Mouse (Mus musculus) inflammation-experienced regulatory T-cells, adult 6 months (primary cell): ENCODE measurements around the gene Samd5. TPM values are rescaled to one million over a fixed set of nuclear protein-coding genes. Genes with fewer than 3 reads are reported as not detected.

Experiments used
- ATAC-seq: one replicate; pipeline ENCODE4 v1.8.0; 2017
- polyA plus RNA-seq, 3 experiments: library from polyadenylated mRNA; unstranded; fragments of 100-300 nt; shearing (Covaris generic); gene quantifications; one replicate each; pipeline ENCODE4 v1.2.1; 2017

Gene Samd5
- polyA plus RNA-seq, result not detected

DNA sequence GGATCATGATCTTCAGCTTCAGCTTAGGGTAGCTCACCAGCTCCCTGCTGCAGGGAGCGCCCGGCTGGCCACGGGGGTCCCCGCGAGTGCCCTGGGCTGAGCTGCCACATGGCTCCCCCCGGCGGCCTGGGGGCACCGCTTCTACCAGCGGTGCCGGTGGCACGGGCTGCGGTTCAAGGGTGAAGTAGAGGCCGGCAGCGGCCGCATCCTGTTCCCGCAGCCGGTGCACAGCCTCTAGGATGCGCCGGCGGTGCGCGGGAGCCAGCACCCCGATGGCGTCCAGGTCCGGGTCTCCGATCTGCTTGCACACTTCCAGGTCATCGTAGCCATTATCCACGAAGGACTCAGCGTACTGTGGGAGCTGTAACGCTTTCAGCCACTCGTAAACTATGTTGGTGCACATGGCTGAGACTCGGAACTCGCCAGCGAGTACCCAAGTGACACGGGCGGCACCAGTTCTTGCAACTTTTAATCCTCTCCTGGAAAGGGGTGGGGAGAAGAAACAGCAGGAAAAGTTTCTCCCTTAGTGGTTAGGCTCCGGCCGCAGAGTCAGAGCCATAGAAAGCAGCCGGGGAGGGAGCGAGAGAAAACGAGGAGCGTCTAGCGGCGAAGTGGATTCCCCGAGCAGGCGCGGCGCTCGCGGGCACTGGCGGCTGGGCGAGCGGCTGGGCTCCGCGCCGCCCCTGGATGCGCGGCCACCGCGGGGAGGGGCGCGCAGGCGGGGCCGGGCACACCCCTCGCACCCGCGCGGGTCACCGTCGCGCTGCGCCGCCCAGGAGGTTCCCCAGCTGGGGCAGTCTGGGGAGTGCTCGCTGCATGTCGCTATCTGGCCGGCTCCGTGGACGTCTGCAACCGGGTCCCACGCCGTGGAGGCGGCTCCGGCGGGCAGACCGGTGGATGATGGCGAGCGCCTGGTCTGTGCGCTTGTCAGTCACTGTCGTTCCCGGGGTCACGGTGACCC, at the start of gene Samd5:
Samd5 (minus strand) TSS at position 648 of the 961 bp plus-strand sequence.
- ATAC-seq, result no peak

DNA sequence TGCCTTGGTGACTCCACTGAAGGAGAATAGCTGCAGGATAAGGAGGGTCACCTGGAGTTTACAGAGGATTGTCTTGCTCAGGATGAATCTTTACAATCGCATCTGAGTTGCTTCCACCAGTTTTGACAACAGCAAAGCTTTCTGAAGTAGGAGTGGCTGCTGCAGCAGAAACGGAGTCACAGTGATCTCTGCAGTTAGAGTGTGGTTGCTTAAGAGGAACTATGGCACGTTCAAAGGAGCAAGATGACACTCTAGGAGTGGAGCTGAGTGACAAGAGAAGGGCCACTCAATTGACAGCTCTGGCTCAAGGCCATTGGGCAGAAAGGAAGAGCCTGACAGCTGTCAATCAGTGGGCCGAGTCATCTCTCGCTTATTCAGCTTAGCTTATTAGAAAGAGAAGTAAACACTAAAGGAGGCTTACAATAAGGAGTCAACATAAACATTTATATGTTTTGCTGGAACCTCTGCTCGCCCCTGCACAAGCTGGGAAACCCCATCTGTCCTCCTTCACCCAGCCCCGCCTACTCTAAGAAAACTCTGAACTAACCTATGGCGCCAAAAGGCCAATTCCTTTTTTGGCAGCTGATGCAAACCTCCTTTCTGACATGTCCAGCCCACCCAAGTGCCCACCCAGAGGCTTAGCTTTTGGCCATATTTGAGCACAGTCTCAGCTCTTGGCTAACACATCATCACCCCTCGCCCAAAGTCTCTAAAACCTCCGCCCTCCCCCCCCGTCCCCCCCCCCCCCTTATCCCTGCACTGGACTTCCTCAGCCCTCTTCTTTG, 47.7 kb upstream of the Samd5 start:
- no peak for ATAC-seq

DNA sequence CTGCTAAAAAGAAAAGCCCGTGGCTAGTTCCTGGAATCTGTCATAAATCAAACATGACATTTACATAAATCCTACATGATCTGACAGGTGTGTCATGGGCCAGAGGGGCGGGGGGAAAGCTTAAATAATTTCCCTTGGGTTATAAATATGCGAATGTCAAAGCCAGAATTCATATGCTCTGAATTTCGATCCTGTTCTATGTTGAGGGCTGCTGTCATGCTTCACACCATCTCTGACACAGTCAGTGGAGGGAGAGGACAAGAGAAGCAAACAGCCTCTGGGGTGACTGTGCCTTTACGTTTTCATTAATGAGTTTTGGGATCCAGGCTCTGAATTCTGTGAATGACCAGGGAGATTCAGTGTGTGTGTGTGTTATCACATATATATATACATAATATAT, 45.0 kb upstream of the Samd5 start:
- ATAC-seq, result no peak

DNA sequence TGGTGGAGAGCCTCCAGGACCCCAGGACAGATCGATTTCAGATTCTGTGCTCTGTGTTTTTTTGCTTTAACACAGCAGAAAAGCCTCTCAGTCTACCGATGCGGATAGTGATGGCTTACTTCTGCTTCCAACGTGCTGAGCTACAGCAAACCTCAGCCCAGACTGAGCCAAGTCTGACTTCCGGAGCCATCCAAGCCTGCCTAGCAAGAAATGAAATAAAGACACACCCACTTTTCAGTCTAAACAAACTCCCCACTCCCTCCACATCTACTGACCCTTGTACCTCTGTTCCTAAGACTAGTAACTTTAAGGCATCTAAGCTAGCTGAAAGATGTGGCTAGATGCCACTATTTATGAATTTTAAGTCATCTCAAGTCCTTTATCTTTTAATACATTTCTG, 43.1 kb upstream of the Samd5 start:
- no peak for ATAC-seq

DNA sequence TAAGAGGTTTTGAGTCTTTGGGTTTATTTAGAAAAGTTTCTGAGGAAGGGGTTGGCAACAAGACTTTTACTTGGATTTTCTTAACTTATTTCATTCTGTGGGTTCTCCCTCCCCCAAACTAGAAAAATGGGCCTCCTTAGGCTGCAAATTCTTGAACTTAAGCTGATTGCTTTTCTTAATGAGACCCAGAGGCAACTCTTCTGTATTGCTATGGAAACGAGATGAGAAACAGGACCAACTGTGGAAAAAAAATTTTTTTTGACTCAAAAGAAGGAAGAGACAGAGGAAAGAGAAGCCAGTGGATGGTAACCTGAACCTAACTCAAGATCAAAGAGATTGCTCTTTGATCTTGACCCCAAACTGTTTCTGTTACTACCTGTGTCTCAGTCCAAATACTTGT, 29.9 kb upstream of the Samd5 start:
- no peak for ATAC-seq

DNA sequence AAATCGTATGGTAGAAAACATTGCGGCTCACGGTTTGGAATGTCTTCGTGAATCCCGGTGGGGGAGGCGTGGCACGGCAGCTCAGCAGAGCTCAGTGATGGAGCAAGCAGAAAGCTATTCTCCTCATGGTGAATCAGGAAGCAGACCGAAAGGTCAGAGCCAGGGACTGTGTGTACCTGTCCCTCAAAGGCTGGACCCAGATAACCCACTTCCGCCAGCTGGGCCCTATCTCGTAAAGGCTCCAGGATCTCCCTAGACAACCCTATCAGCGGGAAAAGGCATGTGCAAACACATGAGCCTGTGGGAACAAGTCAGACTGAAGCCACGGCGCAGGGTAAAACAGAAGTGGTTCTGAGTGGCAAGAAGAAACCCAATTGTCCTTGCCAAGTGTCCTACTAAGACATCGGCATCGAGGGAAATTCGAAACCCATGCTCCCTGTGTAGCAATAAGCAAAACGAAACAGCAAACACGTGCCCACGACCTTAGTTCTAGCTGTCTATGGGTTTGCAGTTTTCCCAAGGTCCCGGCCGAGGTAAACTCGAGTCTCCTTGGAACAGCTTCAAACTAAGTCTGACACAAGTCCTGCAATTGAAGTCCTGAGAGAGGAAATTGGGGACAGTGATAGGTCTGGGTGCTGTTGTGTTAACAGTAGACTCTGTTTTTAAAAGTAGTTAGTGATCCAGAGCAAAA, 24.2 kb upstream of the Samd5 start:
- ATAC-seq, result no peak

DNA sequence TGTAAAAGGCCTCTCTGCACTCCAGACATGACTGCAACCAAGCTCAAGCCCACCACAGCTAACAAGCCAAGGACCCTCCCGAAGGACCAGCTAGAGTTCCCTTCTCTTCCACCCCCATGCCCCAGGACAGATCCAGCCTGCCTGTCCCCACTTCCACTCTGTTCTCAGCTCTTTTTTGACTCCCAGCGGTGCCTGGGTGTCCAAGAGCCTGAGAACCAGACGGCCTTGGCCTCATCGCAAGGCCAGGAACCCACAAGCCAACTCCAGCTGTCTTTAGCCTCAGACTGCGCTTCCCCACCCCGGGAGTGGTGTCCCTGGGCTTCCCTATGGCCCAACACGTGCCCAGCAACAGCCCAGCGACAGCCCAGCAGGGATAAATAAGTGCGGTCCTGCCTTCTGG, 23.1 kb upstream of the Samd5 start:
- ATAC-seq, result no peak

DNA sequence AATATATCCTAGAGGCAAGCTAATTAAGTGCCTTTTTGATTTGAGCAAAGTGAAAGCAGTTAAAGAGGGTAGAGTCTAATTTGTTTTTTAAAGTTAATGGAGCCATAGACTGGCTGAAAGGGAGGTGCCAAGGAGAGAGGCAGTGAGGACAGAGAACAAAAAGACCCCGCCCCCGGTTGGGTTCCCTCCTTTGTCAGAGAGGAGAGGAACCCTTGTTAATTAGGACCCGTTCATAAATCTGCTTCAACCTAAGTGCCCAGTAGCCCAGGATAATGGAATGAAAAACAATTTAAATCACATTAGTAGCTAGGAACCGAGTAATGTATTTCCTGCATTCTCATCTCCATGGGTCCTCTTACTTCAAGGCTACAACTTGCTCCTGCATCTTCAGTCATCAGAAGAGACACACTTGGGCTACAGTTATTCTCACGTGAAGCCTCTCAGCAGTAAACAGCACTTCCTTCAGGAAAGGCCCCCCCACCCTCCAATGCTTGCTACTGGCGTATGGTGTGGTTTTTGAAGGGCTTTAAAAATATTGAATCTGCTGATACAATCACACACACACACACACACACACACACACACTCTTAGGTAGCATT, 21.6 kb upstream of the Samd5 start:
- no peak for ATAC-seq

DNA sequence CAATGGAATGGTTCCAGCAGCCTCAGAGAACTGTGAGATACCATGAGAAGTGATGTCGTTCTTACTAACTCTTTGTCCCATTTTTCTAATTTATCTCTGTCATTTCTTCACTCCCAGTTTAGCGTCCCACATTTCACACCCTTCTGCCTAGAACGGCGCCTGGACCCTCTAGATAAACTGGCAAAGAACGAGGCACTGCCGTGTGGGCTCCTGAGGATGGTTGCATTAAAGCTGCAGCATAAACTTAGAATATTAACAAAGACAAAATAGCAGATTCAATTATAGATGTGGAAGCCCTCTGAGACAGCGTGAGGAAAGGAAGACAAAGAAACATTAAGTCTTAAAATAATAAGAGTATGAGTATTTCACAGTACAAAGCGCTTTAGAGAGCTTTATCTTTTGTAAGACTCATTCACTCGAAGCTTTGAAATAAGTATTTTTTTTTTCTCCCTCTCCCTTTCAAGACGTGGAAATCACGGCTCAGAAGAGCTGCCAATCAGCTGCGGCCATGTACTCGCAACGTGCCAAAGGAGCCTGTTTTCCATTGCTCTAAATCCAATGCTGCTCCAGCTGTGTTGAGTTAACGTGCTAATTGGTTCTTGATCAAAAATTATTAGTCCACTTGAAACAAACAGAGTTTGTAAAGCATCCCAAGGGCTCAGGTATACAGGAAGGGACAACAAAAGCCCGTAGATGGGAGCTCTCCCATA, 19.1 kb upstream of the Samd5 start:
- no peak for ATAC-seq

DNA sequence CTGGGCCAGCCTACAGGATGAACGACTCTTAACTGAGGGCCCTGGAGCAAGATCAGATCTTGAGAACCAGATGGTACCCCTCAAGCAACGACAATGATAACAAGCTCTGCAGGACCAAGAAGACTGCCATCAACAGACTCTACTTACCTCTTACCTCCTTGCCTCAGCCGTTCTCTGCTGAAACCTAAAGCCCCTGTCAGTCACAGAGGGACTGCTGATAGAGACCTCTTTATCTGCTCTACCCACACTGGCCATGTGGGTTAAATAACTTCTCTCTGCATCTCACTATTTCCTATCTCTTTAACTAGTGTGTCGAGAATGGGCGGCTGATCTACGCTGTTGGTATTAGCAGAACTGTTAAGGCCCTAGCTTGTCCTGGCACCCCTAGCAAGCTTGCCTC, 5.9 kb upstream of the Samd5 start:
- no peak for ATAC-seq

DNA sequence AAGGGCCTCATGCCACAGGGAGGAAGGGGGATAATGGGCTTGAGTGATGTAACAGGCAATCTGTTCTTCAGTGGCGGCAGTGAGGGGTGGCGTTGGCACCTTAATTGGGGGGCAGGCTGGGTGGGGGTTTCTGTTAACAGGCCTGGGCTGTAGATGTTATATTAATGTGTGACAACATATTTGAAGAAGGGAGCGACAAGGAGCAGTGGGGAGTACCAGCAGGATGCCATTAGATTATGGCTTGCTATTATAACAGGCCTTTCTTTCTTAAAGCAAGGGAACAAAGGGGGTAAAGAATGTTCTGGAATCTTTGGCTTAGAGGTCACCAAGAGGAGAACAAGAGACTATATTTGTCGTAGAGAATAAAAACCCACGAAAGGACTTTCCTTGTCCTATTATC, 4.9 kb upstream of the Samd5 start:
- no peak for ATAC-seq

DNA sequence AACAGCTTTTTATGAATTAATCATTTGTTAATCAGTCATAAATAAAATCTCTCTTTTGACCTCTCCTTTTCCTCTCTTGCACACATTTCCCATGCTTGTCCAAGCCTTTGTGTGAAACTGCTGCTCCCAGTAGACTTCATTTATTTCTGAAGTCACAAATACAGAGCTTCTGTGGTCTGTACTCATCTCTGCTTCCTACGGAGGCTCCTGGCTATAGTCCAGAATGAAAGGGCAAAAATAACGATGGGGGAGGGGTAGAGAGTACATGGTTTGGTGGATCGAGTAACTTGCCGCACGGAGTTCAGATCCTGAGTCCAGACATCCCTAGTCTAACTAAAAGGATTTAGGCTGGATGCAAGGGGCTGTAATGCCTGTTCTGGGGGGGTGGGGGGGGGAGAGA, 3.1 kb upstream of the Samd5 start:
- no peak for ATAC-seq

DNA sequence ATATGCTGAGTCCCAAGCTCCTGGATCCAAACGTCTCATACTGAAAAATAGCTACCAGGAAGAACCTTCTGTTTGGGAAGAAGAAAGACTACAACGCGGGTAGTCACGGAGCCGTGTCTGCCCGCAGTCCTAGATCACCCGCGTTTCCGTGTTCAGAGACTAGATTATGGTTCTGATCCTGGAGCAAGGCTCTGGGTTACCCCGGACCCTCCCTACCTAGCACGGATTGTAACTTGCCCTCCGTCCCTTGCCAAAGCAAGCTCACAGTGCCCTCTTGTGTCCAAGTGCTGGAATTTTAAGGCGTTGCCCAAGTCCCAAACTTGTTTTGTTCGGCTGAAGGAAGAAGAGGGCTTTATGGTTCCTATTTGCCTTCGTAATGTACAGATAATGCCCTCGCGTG, 1.9 kb upstream of the Samd5 start:
- no peak for ATAC-seq

DNA sequence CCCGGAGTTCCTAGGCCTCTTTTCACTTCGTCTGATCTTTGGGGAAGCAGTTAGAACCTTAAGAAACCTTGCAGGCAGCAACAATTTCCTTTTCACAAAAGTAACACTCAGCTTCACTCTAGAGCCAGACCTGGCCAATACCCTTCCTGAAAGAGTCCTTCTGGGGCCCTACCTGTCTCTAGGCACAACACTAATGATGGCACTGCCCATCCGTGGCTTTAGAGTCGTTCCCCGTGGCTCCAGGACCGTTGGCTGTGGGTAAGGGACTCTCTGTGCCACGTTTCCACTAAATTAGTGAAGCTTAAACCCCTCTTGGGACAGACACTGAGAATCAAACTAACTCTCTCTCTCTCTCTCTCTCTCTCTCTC, 1.4 kb upstream of the Samd5 start:
- ATAC-seq, result no peak

DNA sequence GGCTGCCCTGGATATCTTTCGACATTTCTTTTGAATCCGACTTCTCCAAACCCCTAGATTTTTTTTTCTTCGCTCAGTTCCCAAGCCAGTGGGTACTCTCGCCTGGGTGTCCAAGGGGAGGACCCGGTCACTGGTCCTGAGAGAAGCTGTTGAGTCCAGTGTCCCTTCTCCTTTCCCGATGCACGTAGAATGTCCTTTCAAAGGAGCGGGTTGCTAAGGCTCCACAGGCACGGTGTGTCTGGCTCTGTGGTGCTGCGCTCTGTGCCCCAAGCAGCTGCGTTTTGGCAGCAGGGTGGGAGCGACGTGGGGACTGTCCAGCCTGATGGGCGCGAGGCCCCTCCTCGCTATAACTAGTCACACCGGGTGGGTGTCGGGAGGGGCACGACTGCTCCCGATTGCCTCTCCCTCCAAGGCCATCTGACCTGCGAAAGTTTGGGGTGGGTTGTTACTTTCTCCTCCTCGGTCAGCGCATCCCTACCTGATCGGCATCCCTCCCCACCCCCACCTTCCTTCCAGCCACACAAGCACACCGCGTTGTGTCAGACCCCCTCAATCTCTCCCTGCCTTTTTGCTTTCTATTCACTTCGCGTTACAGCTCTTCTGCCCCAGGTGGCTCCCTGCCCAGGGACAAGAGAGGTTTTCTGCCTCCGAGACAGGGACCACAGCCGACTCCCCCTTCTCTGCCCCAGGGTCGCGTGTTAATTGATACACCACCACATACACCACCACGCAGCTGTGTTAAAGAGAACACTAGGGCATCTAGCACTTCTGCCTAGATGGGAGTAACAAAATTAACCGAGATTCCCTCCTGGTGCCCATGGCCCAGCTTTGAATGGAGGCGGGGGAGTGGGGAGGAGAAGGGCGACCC, 776 bp upstream of the Samd5 start:
- ATAC-seq, result no peak

DNA sequence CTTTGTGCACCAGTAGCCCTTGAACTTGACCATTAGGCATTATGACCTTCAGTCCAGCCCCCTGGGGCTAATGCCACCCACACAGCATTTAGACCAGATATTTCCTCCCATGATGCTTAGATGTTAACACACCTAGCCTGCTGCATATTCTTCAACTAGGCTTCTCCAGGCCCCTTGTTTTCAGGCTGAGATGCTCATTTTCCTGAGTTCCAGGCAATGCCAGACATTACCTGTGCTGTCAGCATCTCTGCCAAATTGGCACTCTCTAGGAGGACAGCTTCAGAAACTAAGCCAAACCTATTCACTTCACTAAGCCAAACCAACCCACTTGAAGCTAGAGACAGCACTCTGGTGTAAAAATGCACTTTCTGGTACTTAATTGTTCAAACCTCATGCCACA, 1.7 kb downstream of the Samd5 start:
- no peak for ATAC-seq

DNA sequence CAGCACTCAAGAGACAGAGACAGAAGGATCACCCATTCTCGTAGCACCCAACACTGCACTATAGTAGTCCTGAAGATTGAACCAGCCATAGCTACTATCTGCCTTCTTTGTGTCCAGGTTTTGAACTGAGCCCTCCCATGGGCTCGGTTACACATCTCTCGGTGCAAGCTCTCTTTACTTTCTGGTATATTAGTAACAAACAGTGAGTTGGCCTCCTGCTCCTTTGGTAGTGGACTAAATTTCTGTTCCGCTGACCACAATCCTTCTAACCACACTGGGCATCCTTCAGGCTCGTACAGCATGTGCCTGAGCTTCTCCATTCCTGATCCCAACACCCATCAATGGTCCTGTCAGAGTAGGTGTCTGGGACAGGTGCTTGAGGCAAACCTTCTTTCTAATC, 2.3 kb downstream of the Samd5 start:
- ATAC-seq, result no peak

DNA sequence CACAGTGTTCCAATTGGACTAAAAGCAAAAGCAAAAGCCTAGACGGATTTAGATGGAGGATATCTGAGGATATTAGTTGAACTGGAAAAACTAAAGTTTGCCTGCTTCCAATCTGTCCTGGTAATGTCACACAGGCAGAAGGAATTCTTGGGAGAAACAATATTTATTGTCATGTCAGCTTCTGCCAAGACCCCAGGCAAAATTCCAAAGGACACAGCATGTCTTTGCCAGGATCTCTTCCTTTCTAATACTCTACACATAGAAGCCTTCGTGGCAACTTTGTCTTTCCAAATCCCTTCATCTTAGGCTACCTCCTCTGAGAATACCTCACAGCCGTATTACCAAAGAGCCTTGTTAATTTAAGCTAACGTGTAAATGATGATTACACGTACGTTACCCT, 4.7 kb downstream of the Samd5 start:
- no peak for ATAC-seq

DNA sequence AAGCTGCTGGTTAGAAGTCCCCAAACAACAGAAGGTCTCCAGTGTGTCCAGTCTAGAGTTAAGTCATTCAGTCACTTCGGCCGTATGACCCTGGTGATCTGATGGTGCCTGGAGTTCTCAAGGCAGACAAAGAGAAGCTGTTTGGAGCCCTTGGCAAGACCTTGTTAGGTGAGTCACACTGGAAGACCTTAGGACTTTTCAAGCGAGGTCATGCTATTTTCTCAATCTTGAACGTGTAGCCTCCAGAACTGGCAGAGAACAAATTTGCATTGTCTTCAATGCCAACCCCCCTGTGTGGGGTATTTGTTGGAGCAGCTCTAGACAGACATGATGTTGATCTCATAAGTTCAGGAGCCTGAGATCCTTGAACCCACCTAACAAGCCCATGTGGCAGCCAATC, 6.2 kb downstream of the Samd5 start:
- no peak for ATAC-seq

DNA sequence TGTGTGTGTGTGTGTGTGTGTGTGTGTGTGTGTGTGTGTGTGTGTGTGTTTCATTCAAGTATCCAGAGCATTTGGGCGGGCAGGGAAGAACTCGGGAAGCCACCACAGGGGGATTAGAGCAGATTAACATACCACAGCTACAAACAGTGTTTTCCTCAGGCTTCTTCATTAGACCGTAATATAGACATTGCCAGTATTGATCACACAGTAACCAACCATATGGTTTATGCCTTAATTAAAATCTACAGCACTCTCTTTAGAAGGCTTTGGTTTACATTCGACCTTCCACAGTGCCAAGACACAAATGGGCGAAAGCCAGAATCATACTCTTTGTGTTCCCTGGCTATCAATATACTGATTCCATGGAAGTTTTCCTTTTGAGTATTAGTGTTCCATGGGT, 22.1 kb downstream of the Samd5 start:
- ATAC-seq, result no peak
